Mouse (Mus musculus): ENCODE data around the gene Cacna1c.
A peak's percentile ranks its signal among the peaks of the same experiment; 100 is the strongest.

Cacna1c gene

DNA sequence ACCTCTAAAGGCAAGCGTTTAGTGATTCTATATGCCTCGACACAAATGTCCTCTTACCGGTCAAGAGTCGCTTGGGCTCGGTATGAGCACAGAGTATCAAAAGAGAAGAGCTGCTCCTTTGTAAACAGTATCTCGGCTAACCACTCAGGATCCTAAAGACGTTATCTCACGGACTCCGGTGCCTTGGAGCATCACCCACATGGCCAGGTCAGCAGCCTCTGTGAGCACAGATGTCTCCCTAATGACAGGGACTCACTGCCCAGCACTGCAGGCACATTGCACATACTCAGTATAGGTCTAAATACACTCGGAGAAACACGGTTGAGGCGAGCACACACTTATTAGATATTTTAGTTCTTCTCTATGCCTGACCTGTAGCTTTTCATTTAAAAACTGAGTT, 271.8 kb downstream of the Cacna1c start:
- no peak for DNase-seq (ENCODE audit: low spot score in 2 of 2)

DNA sequence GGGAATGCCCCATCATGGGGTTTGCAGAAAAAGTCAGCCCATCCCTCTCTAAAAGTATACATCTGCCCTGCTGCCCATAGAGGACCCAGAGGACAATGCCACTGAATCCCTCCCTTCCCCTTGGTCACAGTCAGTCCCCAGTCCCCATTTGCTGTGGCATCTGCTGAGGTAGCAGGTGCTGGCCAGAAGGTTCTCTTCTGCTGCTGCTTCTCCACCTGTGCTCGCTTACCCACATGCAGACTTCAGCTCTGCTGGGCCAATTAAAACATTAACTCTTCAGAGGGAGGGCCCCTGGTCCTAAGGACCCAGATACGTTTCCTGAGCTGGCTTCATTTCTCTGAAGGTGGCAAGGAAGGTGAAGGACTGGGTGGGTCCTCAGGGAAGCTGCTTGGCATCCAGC, 272.3 kb downstream of the Cacna1c start:
- DNase-seq (ENCODE audit: low spot score in 2 of 2), result no peak

DNA sequence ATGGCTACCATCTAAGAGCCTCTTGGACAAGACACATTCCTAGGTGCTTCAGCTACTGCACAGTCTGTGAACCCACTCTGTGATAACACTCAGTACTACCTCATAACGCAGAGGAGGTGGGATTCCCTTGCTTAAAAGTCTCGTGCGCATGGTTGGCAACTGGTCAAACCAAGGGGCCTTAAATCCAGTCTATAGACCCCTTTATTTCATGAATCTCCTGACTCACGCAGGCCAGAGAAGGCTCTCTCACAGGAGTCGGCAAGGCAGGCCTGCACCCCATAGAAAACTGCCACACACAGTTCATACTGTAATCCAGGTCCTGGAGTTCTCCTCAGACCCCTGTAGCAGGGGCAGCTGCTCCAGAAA, 273.0 kb downstream of the Cacna1c start:
- DNase-seq (ENCODE audit: low spot score in 2 of 2), result no peak

DNA sequence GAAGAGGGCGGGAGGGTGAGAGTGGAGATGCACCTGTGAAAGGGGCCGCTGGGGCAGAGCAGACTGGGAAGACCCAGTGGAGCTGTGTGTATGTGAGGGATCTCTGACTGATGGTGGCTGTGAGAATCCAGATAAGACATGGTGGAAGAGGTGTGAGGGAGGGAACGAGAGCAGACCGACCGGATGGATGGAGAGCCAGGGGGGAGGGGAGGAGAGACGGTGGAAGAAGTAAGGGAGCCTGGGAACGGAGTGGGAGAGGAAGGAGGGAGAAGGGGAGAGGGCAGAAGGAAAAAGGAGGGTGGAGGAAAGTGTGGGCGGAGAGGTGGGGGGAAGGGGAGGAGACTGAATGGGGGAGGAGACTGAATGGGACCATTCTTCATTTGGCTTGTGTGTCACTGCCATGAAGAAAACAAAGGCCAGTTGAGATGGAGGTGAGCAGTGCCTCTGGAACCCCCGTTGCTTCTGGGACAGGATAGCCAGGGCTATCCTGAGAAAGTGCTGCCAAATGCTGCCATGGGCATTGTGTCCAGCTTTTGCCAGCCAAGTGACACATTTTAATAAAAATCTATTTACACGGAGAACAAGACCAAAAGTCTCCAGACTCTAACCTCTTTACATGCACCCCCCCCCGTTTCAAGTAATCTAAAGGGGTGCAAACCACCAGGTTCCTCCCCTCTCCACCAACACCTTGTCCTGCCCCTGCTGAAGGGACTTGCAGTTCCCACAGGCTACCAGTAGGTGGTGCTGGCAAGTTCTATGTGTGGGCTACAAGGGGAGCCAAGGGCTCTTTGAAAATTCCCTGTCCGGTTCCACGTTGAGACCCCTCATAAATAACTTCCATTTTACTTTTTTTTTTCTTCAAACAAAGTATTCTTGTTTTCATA, 273.6 kb downstream of the Cacna1c start:
- peak; percentile 27 to 46 for DNase-seq (ENCODE audit: low spot score in 2 of 2)

GRCm38 (mm10) chr6:118908176-118908575, 288.0 kb downstream of the Cacna1c start:
- DNase-seq (ENCODE audit: low spot score in 2 of 2), result no peak

- DNase-seq (ENCODE audit: low spot score in 2 of 2), result no peak
These were observed 288.5 kb downstream of the Cacna1c start for GRCm38 (mm10) chr6:118907704-118908103.

DNA sequence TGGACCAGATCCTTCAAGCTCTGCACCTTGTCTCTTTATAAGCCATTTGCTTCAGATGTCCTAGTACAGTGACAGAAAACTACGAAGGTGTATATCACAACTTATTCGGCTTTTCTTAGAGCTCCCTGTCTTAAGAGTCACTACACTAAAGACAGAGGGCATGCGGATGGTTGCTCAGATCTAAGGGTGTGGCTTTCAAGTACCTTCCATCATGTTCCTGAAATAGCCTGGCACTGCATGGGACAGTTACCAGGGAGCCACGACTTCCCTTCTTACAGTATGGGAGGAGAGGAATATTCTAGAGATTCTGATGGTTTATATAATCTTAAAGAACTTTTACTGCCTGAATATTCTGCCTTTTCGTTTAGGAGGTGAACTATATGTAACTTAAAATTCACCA, 289.3 kb downstream of the Cacna1c start:
- no peak for DNase-seq (ENCODE audit: low spot score in 2 of 2)

GRCm38 (mm10) chr6:118899688-118900087, 296.5 kb downstream of the Cacna1c start:
- no peak for DNase-seq (ENCODE audit: low spot score in 2 of 2)

DNA sequence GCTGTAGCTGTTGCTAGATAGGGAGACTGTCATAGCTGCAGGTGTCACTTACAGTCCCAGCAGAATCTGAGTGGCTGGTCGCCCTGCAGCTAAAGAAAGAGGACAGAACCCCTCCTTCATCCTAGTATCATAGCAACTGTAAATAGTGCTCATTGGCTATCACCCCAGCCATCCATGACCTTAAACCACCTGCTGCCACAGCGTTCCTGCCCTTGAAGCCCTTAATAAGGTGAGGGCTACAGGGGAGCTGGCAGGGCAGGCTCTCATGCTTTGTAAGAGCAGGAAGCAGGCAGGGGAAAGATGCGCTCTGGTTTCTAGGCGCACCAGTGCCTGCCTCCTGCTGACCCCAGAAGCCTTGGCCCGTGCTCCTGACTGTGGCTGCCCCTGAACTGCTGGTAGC, 299.1 kb downstream of the Cacna1c start:
- no peak for DNase-seq (ENCODE audit: low spot score in 2 of 2)

- no peak for DNase-seq (ENCODE audit: low spot score in 2 of 2)
These were observed 302.2 kb downstream of the Cacna1c start for GRCm38 (mm10) chr6:118894043-118894442.

DNA sequence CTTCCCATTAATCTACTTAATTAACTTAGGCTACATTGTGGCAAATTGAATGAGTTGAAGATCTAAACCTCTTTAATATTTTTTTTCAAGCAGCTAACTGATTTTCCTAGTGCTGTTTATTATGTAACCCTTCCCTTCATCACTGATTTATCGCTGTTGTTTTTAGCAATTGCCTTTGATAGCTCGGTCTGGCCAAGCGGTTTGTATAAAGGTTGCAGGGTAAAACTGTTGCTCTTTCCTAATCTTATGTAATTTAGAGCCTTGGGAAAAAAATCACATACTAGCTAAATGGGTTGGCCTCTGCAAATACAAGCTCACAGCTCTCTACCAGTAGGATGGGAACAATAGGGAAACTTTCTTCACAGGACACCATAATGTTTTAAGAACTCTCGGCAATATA, 306.8 kb downstream of the Cacna1c start:
- no peak for DNase-seq (ENCODE audit: low spot score in 2 of 2)

GRCm38 (mm10) chr6:118887032-118887431, 309.2 kb downstream of the Cacna1c start:
- no peak for DNase-seq (ENCODE audit: low spot score in 2 of 2)

- DNase-seq (ENCODE audit: low spot score in 2 of 2), result no peak
These were observed 311.3 kb downstream of the Cacna1c start for GRCm38 (mm10) chr6:118884961-118885360.

GRCm38 (mm10) chr6:118884073-118884551, 312.1 kb downstream of the Cacna1c start:
- DNase-seq (ENCODE audit: low spot score in 2 of 2), result no peak

DNA sequence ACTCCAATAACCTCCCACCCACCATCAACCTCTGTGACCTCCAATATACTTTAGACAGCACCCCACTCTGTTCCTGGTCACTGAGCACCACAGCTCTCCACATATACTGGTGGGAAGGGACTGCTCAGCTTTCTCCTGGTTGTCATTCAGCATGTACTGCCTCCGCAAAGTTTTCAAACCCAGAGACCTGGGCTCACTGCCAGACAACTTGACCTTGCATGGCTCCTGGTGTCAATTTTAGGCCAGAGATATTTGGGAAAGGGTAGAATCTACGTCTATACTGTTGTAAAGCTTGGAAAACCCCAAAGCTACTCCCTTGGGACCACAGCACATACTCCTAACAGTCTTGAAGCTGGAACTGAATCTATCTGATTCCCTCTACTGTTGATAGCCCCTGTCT, 320.0 kb downstream of the Cacna1c start:
- no peak for DNase-seq (ENCODE audit: low spot score in 2 of 2)

DNA sequence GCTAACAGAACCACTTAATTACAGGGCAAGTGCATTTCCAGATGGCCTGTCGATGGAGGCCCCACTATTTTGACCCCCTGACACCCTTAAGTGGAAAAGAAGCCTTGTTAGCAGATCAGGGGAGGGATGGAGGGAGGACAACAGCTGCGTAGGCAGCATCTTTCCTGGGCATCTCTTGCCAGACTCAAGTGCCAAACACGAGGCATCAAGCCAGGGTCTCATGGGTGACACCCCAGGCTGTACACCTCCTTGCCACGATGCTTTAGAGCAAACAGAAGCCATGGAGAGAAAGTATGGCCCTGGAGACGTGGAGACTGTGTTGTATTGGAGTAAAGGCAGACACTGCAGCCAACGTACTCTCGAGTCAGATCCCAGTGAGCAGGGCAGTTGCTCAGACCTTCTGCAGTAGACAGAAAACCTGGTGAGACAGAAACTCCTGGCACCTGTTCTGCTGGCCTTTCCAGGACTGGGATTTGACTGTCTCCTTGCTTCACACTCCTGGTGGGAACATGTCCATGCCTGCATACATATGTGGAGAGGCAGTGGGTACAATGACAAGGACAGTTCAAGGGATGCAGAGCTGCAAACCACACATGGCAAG, 325.9 kb downstream of the Cacna1c start:
- no peak for DNase-seq (ENCODE audit: low spot score in 2 of 2)

- DNase-seq (ENCODE audit: low spot score in 2 of 2), result no peak
These were observed 328.8 kb downstream of the Cacna1c start for GRCm38 (mm10) chr6:118867384-118867783.

- no peak for DNase-seq (ENCODE audit: low spot score in 2 of 2)
These were observed 329.3 kb downstream of the Cacna1c start for GRCm38 (mm10) chr6:118866889-118867288.

- no peak for DNase-seq (ENCODE audit: low spot score in 2 of 2)
These were observed 330.3 kb downstream of the Cacna1c start for GRCm38 (mm10) chr6:118865777-118866380.

DNA sequence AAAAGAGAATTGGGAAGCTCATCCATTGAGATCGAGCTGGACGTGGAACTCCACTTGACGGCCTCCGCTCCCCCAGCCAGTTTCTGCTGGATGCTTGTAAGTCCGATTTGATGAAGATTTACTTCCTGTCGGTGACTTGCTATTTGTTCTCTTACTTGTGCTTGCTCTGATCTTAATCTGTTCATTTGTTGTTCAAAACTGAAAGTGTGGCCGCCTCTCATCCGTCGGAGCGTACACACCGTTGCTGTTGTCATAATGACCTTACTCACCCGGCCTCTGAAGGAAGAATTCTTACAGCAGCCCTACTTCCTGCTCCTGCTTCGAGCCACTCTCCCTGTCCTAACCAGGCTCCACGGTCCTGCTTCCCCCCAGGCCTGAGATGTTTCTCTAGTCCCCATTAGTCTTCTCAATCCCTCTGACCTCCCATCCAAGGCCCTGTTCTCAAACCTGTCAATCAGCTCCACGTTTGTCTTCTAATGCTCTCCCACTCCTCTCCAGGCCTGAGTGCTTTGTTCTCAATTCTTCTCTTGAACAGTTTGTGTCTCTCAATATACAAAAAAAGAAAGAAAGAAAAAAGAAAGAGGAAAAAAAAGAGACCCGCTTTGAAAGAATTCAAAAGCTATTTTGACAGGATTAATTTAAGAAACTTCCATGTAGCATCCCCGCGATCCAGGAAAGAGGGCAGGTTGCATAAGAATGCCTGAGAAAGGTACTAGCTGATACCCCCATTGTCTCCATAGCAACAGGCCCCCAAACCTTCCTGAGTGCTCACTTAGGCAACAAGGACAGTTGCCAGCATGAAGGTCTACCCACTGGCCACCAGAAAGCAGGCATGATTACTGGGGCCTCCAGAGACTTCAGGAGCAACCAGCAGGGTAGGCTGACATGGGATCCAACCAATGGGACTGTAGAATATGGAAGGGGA, 331.3 kb downstream of the Cacna1c start:
- no peak for DNase-seq (ENCODE audit: low spot score in 2 of 2)

DNA sequence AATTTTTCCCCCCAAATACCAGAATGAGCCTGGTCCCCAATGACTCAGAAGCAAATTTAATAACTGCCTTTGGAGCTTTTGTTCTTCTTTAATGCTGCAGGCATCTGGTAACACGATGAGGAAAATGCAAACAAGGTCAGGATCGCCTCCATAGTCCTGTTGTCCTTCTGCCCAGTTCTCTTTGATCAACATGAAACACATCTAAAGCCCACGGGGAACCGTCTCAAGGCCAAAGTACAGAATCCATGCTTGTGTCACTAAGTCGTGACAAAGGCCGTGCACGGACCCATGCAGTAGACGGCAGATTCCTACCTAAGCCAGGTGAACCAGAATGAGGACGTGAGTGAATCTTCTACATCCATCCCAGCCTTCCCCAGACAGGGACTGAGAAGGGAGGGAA, 333.5 kb downstream of the Cacna1c start:
- DNase-seq (ENCODE audit: low spot score in 2 of 2), result no peak

- DNase-seq (ENCODE audit: low spot score in 2 of 2), result no peak
These were observed 334.1 kb downstream of the Cacna1c start for GRCm38 (mm10) chr6:118862091-118862490.

All from spleen, postnatal 14 days (tissue).